Mouse (Mus musculus) megakaryocyte, embryonic 14.5 days (primary cell): ENCODE measurements around the gene Gm5447.

ENCODE experiments used
- FLI1 ChIP-seq: IDR thresholded peaks from 2 replicates; pipeline ENCODE4 v1.6.1; 2012; ENCODE audit warnings: low read length, inconsistent platforms, mixed read lengths
- GATA1 ChIP-seq: IDR thresholded peaks from 3 replicates; pipeline ENCODE4 v1.6.1; 2012; ENCODE audit warnings: mixed read lengths, low read length, inconsistent platforms, borderline replicate concordance

- TF ChIP-seq GATA1 = no peak
- no peak for TF ChIP-seq FLI1
Measured at GRCm38 (mm10) chr13:30968311-30968710, 5.7 kb upstream of the Gm5447 start.
